Mouse (Mus musculus): ENCODE data around the gene Nkx6-1. TPM values are rescaled to one million over a fixed set of nuclear protein-coding genes. Genes with fewer than 3 reads are reported as not detected.

Nkx6-1 gene
- total RNA-seq (2015) (not detected in 2 replicates), total RNA-seq (2017) (not detected in 2 replicates)

DNA sequence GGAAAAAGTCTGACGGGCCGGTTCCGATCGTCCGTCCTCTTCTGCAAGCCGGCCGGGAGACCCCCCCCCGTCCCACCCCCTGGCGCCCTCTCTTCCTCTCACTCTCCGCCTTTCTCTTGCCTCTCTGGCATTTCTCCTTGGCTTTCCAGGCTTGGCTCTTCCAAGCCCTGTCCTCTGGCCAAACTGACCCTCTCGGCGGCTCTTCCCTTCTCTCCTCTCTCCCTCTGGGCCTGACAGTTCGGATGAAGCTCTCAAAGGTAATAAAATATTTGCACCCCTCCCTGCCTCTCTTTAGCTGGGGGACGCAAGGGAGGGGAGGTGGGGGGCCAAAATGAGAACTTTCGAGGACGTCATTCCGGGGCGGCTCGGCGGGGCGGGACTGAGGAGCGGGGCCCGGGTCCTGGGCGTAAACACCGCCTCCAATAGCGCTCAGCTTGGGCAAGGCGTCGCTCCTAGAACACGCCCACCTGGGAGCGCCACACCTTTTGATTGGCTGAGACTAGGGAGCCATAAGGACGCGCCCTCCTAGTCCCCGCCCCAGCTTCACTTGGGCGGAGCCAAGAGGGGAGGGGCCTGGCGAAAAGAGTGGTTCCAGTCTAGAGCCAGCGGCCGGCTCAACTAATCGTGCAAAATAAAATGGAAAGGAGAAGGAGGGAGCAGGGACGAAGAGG, at the start of gene Nkx6-1:
Gene Nkx6-1, minus strand, starts transcription at position 52 of the 671 bp plus-strand sequence.
- ATAC-seq (replicated peaks; ENCODE audit: poor library complexity): peak; percentile 91

DNA sequence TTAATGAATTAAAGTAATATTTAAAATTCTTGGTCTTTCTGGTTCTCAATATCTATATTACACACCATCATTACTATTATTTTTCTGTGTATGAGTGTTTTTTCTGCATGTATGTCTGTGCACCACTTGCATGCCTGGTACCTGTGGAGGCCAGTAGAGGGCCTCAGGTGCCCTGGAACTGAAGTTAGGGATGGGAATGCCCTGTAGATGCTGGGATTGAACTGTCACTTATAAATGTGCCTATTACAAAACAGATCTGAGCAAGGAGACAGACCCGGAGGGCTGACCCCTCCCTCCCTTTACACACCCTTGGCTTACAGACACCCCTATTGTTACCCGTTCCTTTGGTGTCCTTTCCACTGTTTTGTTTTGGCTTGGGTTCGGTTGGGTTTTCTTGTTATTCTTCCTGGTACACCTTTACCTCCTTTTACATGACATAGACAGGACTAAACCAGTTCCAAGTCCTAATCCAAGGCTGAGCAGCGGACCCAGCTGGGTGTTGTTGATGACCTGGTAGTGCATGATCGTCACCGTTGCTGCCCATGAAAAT, 48.3 kb upstream of the Nkx6-1 start:
- 0 out of 2 replicates have a peak, but pooled peaks have one; percentile 23 for ATAC-seq (replicated peaks; ENCODE audit: poor library complexity)

DNA sequence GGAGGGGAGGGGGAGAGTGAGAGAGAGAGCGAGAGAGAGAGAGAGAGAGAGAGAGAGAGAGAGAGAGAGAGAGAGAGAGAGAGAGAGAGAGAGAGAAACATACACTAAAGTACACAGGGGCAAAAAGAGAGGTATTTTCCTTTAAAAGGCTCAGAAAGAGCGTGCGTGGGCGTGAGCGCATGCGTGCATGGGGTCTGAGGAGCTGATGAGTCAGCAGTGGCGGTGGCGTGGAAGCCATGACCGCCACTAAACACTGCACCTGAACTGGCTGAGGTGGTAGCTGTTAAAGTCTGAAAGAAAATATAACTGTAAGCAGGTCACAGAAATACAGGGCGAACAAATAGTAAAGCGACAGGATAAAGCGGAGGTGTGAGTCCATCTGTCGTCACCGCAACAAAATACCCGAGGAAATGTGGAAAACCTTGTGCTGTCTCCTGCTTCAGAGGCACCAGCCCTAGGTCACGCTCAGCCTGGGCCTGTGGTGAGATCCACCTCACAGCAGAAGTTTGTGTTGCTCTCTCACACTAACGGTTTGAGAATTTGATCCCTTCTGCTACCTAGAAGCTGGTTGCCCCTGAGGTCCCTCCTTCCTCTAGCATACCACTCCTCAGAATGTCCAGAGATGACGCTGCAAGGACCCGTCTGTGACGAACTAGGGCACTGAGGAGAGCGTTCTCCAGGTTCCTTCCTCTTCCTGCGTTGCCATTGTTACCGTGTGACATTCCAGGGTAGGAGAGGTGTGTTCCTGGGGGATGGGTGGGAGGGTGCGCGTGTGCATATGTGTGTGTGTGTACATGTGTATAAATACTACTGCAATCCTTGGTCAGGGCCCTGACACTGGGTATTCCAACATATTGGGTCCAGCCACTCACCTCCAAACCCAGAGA, 38.8 kb upstream of the Nkx6-1 start:
- peak; percentile 55 for ATAC-seq (replicated peaks; ENCODE audit: poor library complexity)

DNA sequence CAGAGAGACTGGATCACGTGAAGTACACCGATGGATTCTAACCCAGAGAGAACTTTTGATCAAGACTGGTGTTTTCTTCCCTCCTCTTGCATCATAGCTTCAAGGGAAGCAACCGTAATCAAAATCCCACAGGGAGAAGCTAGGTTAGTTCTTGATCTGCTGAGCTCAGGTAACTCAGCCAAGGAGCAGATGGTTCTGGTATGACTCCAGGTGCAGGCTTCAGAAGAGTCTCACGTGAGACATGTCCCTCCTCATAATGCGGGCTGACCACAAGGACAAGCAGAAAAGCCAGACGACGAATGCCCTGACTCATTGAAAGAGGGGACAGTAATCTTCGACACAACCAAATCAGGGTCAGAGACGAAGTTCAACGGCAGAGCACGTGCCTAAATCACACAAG, 37.8 kb upstream of the Nkx6-1 start:
- ATAC-seq (replicated peaks; ENCODE audit: poor library complexity): no peak

DNA sequence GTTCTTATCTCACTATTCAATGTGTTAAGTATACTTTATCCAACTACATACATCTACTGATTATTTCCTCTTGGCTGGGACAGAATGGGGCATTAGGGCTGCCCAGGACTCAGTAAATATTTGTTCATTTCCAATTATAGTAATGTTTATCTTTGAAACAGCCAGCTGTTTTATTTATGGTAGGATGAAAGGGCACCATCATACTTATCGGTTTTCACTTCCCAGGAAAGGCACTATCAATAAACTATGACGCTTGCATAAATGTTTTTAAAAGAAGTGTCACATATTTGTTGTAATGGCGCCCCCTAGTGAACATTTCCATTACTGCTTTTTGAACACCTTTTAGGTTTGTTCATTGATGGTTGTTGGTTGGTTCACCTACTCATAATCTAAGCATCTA, 35.8 kb upstream of the Nkx6-1 start:
- ATAC-seq (replicated peaks; ENCODE audit: poor library complexity): peak; percentile 52; the same call in 1 of the 2 replicates

DNA sequence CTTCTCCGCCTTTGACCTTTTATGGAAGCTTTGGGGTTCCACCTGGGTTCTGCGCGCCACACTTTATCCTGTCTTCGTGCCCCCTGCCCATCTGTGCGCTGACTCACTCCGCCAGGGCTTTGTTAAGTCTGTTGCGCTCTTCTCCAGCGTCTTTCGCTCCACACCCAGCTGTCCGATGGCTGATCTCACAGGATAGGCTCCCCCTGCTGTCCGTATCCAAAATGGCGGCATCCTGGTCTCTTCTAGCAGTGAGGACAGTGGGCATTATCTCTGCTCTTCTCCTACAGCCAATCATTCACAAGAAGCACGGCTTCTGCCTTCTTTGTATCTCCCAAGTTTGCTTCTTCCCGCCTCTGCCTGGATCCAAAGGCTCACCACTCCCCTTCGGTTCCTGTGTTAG, 23.8 kb upstream of the Nkx6-1 start:
- peak; percentile 70 for ATAC-seq (replicated peaks; ENCODE audit: poor library complexity)

DNA sequence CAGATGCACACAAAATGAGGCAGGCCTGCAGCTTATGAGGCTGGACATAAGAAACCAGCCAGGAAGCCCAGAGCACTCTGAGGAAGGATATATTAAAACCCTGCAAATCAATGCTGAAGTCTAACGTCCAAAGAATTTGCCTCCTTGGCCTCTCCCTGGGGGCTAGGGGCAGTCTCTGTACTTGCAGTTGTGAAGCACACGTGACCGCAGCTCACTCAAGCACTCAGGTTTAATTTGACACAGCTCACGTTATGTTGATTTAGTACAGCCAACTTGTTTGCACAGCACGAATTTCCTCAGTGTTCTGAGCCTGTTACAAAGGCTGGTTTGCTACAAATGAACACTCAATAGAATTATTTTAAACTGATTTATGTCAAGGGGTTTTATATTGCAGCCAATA, 18.5 kb upstream of the Nkx6-1 start:
- ATAC-seq (replicated peaks; ENCODE audit: poor library complexity): no peak

DNA sequence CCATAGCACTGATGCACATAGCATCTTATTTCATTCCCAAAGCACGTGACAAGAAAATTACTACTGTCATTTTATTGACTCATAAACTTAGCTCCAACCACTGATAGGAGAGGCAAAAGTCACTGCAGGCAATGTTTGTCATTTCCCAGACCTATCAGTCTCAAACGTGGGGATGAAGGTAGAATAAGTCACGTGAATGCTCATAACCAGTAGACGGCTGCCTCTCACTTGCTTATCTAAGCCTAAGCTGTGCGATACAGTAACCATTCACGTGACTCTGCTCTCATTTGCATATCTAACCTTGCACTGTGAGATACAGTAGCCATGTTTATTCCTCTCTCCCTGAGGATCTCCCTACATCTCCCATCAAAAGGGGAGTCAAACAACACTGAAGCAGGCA, 15.5 kb upstream of the Nkx6-1 start:
- no peak for ATAC-seq (replicated peaks; ENCODE audit: poor library complexity)

DNA sequence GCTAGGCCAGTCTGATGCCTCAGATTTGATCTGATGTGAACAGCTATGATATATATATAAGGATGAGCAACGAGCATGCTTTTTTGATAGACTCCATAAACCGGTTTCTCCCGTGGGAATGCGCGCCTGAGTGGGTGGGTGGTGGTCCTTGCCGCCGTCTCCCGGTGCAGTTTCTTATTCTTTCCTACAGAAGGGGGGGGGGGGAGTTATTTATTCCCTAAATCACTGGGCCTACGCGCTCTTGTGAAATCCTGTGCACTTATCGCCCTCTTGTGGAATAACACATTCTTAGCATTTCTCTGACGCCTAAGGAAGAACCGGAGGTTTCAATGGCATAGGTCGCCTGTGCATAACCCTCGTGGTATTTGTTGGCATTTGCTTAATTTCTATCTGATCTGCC, 4.6 kb upstream of the Nkx6-1 start:
- peak; percentile 58 for ATAC-seq (replicated peaks; ENCODE audit: poor library complexity)

DNA sequence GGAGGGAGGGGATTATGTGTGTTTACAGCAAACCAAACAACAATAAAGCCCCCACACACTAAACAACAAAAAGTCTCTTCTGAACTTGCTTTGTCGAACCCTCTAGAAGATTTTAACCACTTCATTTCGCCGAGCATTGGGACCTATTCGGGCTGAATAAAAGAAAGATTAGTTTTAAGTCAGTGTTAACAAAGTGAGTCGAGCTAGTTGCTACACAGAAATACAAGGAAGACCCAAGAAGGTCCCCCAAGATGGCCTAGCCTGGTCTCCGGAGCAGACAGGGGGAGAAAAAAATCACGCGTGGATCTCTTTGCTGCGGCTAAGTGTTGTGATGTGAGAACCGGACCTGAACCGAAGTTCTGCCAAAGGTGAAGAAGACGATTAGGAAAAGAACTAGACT, 3.7 kb upstream of the Nkx6-1 start:
- ATAC-seq (replicated peaks; ENCODE audit: poor library complexity): no peak

DNA sequence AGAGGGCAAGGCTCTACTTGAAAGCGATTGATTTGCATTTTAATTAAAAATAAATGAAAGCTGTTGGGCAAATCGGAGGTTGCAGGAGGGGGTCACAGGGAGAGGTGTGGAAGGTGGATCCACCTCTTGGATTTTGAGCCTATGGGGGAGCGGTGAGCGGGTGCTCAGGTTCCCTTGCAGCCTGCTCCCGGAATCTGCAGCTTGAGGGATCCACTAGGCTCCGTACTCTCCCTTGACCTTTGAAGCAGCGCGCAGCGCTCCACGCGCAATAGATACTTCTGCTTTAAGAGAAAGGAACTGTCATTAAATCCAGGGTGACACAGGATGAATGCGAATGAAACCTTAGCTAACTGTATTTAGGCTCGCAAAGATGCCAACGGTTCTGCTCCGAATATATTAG, 3.2 kb upstream of the Nkx6-1 start:
- no peak for ATAC-seq (replicated peaks; ENCODE audit: poor library complexity)

DNA sequence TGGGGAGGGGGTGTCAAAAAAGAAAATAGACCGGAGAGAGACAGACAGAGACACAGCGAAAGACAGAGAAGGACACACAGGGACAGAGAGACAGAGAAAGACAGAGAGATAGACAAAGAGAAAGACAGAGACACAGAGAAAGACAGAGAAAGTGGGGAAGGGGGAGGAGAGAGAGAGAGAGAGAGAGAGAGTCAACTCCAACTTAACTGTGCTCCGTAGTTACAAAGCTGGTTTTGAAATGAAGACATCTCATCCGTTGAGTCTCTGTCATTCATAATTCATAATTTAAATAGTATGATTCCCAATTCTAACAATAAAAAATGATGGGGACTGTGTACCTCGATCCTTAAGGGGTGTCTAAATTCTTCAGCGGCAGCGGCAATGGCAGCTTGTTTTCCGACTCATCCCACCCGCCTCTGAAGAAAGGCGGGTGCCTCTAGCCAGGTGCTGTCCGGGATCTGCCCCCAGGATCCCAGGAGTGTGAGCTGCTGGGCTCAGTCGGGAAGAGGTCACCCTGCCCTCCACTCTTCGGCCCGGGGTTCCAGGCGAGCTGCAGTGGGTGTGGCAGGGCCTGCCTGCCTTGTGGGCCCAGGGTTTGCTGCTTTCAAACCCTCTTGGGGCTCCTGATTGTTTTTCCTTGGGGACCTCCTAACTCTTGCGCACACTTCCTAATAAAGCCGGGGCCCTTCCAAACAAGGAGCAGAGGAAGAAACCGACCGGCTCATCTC, 2.6 kb upstream of the Nkx6-1 start:
- no peak for ATAC-seq (replicated peaks; ENCODE audit: poor library complexity)

DNA sequence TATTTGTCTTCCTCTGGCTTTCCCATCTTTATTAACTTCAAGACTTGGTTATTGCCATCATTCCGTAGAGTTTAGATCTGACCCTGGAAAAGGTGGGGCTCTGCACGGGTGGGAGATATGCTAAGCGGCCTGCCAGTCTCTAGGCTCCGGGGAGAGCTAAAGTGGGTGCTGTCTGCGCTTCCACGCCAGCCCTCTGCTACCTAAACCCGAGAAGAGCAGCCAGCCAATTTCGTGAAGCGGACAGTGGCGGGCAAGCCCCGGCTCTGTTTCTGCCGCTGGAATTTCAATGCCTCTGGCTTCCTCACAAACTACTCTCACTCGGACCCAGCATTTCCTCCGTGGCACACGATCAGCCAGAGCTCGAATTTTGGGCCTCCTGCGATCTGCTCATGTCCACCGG, 1.9 kb upstream of the Nkx6-1 start:
- ATAC-seq (replicated peaks; ENCODE audit: poor library complexity): no peak

DNA sequence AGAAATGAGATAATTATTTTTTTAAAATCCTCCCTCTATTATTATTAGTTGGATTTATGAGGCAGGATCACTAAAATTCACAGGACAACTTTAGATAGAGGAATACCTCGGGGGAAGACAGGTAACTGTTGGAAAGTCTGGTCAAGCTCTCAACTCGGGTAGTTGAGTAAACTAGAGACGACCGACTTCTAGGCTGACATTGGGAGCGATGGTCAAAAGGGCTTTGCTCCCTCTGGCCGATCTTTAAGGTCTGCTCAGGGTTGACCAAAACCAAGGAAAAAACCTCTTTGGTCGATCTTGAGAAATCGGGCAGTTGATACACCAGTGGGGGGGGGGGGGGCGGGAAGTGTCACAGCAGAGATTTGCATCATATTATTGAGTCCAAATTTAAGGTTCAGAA, 1.3 kb upstream of the Nkx6-1 start:
- no peak for ATAC-seq (replicated peaks; ENCODE audit: poor library complexity)

DNA sequence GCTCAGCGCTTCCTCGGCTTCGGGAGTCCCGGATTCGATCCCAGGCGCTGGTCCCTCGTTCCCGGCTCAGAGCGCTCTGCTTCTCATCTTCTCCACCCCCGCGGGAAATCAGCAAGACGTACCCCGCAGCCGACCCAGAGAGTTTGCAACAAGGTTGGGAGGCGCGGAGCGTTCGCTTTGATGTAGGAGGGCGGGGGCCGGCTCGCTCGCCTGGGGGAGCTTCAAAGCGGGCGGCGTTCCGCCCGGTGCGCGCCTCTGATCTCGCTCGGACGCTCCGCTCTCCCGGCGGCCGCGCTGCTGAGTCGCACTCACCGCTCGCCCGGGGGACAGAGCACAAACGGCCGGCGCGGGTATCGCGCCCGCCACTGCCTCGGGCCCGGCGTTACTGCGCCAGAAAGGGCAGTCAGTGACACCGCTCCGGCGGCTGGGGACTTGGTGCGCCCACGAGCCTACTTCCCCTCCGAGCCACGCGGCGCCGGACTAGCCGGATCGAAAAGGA, 324 bp downstream of the Nkx6-1 start:
- 0 out of 2 replicates have a peak, but pooled peaks have one; percentile 14 for ATAC-seq (replicated peaks; ENCODE audit: poor library complexity)

DNA sequence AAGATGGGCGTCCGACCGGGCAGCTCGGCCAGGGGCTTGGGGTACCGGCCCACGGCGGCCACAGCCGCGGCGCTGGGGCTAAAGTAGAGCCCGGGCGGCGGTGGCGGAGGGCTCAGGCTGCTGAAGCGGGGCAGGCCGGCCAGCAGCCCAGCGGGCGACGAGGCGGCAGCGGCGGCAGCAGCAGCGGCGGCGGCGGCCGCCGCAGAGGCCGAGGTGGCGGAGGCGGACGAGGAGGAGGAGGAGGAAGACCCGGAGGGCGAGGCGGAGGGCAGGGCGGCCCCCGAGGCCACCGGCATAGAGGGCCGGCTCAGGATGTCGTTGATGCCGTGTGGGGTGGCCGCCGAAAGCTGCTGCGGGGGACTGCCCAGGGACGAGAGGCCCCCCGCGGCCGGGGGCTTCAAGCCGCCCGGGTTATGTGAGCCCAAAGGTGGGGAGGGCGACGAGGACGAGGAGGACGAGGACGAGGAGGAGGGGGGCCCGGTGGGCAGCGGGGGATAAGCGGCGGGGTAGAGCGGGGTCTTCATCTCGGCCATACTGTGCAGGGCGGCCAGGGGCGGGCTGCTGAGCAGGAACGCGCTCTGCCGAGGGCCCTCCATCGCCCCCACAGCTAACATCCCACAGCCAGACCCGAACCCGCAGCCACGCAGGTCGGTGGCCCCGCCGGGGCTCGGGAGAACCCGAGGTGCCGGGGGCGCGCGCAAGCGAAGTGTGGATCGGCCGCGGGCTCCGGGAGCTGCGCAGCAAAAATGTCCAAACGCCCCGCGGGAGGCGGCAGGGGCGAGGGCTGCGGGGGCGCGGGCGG, 974 bp downstream of the Nkx6-1 start:
- ATAC-seq (replicated peaks; ENCODE audit: poor library complexity): no peak

DNA sequence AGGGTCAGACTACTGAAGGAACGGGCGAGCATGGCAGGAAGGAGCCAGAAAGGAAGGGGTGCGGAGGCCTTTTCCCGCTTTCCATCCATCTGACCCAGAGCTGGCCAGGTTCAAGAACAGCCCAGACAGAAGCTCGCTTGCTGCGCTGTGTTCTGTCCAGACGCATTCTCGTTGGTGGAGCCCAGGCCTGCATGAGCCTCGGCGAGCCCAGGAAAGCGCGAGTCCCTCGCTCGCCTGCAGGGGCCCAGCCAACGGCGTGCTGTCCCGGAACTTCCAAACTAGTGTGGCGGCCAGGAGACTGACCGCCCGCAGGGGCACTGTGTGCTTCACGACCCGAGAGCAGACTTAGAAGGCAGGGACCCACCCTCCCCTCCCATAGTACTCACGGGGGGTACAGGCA, 1.6 kb downstream of the Nkx6-1 start:
- ATAC-seq (replicated peaks; ENCODE audit: poor library complexity): peak; percentile 43

DNA sequence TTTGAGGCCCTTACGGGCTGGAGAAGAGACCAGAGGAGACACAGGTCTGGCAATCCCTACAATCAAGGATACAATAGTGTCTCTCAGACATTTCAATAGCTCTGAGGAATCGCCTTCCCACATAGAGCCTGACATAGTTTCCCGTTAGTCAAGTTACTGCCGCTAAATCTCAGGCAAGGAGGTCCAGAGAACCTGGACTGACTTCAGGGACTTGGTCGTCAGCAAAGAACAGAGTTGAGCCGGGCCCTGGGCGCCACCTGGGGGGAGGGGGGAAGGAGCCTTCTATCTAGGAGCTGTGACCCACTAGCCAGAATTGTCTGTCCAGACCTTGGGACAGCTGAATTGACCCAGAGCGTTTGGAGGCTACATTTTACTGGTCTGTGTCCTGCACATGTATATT, 2.3 kb downstream of the Nkx6-1 start:
- ATAC-seq (replicated peaks; ENCODE audit: poor library complexity): no peak

DNA sequence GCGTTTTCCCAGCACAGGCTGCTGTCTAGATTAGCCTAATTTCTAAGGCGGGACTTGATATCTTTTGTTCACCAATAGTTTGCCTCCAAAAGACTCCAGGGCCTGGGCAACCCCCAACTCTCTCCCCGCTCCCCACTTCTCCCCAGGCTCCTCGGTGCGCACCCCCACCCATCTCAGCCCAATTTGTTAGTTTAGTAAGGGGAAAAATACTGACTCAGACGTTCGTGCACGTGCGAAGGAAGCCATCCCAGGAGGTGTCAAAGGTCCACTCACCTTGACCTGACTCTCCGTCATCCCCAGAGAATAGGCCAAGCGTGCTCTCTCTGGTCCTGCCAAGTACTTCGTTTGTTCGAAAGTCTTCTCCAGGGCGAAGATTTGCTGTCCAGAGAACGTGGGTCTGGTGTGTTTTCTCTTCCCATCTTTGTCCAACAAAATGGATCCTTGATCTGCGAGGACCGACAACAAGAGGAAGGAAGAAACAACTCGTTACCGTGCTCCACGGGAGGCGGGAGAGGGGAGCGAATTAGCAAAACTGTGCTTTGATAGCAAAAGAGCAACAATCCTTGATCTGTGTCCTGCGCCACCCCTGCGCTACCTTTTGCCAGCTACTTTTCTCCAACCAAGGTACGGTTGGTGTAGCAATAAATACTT, 3.1 kb downstream of the Nkx6-1 start:
- ATAC-seq (replicated peaks; ENCODE audit: poor library complexity): no peak

DNA sequence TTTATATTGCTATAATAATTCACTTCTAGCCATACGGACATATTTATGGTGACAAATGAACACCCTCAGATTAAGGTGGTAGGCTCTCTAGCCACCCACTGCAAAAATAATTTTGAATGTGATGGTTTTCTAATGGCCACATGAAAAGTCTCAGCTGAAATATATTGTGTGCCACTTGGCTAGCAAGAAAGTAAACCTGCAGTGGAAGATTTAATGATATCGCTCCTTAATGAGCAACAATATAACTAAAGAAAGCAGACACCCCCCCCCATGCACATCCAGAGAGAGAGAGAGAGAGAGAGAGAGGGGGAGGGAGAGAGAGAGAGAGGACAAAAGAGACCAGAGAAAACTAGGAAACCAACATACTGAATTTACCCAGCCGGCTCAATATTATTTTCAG, 4.1 kb downstream of the Nkx6-1 start:
- ATAC-seq (replicated peaks; ENCODE audit: poor library complexity): no peak

All from megakaryocyte progenitor cell, adult 5-6 weeks (primary cell).